In the genomic region with DNA sequence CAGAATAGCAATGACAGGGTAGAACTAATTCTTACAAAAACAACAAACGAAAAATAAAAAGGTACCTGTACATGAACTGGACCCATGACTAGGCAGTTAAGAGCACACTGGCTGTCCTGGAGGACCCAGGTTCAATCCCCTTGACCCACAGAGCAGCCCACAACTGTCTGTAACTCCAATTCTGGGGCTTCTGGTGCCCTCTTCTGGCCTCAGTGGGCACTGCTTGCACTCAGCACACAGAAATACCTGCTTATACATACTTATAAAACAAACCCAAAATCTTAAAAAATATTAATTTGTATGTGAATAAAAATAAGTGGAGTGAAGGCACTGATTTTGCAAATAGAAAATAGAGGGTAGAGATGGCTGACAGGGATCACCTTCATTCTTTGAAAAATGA, we compare ENCODE assay signal across 12 mouse cellular contexts. TPM values are rescaled to one million over a fixed set of nuclear protein-coding genes. Genes with fewer than 3 reads are reported as not detected.
A peak's percentile ranks its signal among the peaks of the same experiment; 100 is the strongest.
DNase-seq lines count a peak whose midpoint lies in the region; ATAC-seq and TF ChIP-seq lines count a peak whose summit lies in the region.
"Had no signal": no experiment of that assay in that cellular context is flagged by ENCODE, and none has a peak within 500 bp of the region (broad histone marks: within the 10 kb centered on the region; RNA-seq: fewer than 3 reads in every experiment).

No protein-coding gene starts in this region.

- no peak overlapping the region for H3K4me3 ChIP-seq in forebrain, postnatal 0 days (ENCODE audit: low read depth, low read length)
- no peak overlapping the region for H3K4me3 ChIP-seq in forebrain, embryonic 15.5 days
- H3K4me3 ChIP-seq in lung, adult 2 months (replicated peaks; ENCODE audit: extremely low read depth, low read depth, low read length) = no peak overlapping the region
- H3K4me3 ChIP-seq in E14TG2a.4 (replicated peaks; ENCODE audit: low read length) = no peak overlapping the region
- H3K4me3 ChIP-seq: forebrain, embryonic 13.5 days; neural tube, embryonic 13.5 days had no signal

- H3K27ac ChIP-seq in forebrain, postnatal 0 days (ENCODE audit: low read depth, low read length) = no peak overlapping the region
- no peak overlapping the region for H3K27ac ChIP-seq in forebrain, embryonic 15.5 days (replicated peaks)
- H3K27ac ChIP-seq: forebrain, embryonic 13.5 days; neural tube, embryonic 13.5 days had no signal

- H3K9ac ChIP-seq in forebrain, postnatal 0 days = no peak overlapping the region
- H3K9ac ChIP-seq in forebrain, embryonic 15.5 days (replicated peaks) = no peak overlapping the region
- H3K9ac ChIP-seq: forebrain, embryonic 13.5 days; neural tube, embryonic 13.5 days had no signal

- no peak overlapping the region for H3K4me2 ChIP-seq in forebrain, postnatal 0 days (ENCODE audit: low read depth)
- H3K4me2 ChIP-seq in forebrain, embryonic 15.5 days (replicated peaks) = no peak overlapping the region
- H3K4me2 ChIP-seq: forebrain, embryonic 13.5 days; neural tube, embryonic 13.5 days had no signal

- H3K36me3 ChIP-seq in forebrain, postnatal 0 days (ENCODE audit: insufficient read depth) = no peaks in the 10 kb centered on the region
- H3K36me3 ChIP-seq in forebrain, embryonic 15.5 days = no peaks in the 10 kb centered on the region
- no peaks in the 10 kb centered on the region for H3K36me3 ChIP-seq in E14TG2a.4 (ENCODE audit: insufficient read depth, low read length)
- H3K36me3 ChIP-seq: neural tube, embryonic 13.5 days had no signal

- no peak for TF ChIP-seq POLR2A in lung, adult 2 months (IDR thresholded peaks at IDR 0.05; ENCODE audit: borderline replicate concordance, extremely low read depth, low read depth, low read length)

- WGBS in forebrain, postnatal 0 days = 74% methylated on average over 1 of the region's 1 CpGs
- 60% methylated on average over 1 of the region's 1 CpGs for WGBS in forebrain, embryonic 15.5 days
- 83% methylated on average over 1 of the region's 1 CpGs for WGBS in lung, adult 2 months

- H3K9me3 ChIP-seq in forebrain, postnatal 0 days (ENCODE audit: low read length) = no peaks in the 10 kb centered on the region
- H3K9me3 ChIP-seq in forebrain, embryonic 15.5 days = no peaks in the 10 kb centered on the region
- no peaks in the 10 kb centered on the region for H3K9me3 ChIP-seq in E14TG2a.4 (ENCODE audit: low read length)
- H3K9me3 ChIP-seq: forebrain, embryonic 13.5 days; neural tube, embryonic 13.5 days had no signal

- peaks cover 9% of the 10 kb centered on the region; the same call in 1 of the 2 replicates for H3K4me1 ChIP-seq in forebrain, postnatal 0 days (ENCODE audit: insufficient read depth)
- peaks cover 20% of the 10 kb centered on the region for H3K4me1 ChIP-seq in forebrain, embryonic 15.5 days
- no peaks in the 10 kb centered on the region for H3K4me1 ChIP-seq in lung, adult 2 months (ENCODE audit: control insufficient read depth, insufficient read depth, low read length)
- H3K4me1 ChIP-seq in E14TG2a.4 (replicated peaks; ENCODE audit: low read depth, low read length) = peaks cover 18% of the 10 kb centered on the region
- H3K4me1 ChIP-seq: neural tube, embryonic 13.5 days had no signal

- ATAC-seq in forebrain, postnatal 0 days = no peak
- ATAC-seq in forebrain, embryonic 15.5 days (replicated peaks) = no peak
- ATAC-seq: forebrain, embryonic 13.5 days had no signal

- no peaks in the 10 kb centered on the region; the same call in 1 of the 2 replicates for H3K27me3 ChIP-seq in forebrain, postnatal 0 days (ENCODE audit: insufficient read depth, low read length)
- no peaks in the 10 kb centered on the region for H3K27me3 ChIP-seq in forebrain, embryonic 15.5 days
- peaks cover 4% of the 10 kb centered on the region; the same call in 1 of the 2 replicates for H3K27me3 ChIP-seq in E14TG2a.4 (ENCODE audit: insufficient read depth, low read length)
- H3K27me3 ChIP-seq: forebrain, embryonic 13.5 days; neural tube, embryonic 13.5 days had no signal

- peak; percentile 50 for TF ChIP-seq CTCF in forebrain, postnatal 0 days (IDR thresholded peaks at IDR 0.05; ENCODE audit: low read depth)
- peak; percentile 22; the same call in 1 of the 2 replicates for TF ChIP-seq CTCF in lung, adult 2 months (IDR thresholded peaks at IDR 0.05; ENCODE audit: insufficient read depth, low read length)
- TF ChIP-seq CTCF in E14TG2a.4 (conservative IDR thresholded peaks at IDR 0.05; ENCODE audit: low read length) = peak; percentile 79

- DNase-seq in forebrain, postnatal 0 days = no peak
- DNase-seq in lung, adult 2 months = no peak
- no peak for DNase-seq in lung, postnatal 25 days (ENCODE audit: low spot score)
- DNase-seq in induced T-regulatory cell, adult 2 months (ENCODE audit: low read depth) = peak; percentile 15
- DNase-seq in cerebellum, adult 11 months = no peak
- no peak for DNase-seq in urinary bladder, adult 18-20 months (ENCODE audit: low spot score in 2 of 2)
- DNase-seq: cerebellum, adult 8-10 months had no signal

RNA-seq across cellular contexts. Expression of gene Slc28a3, which starts 54.7 kb away (rescaled TPM):
- total RNA-seq in forebrain, postnatal 0 days (2014; rRNA removed) = 0.05 and 0.08 TPM in 2 replicates
- polyA plus RNA-seq in forebrain, postnatal 0 days (2015; fragmentation: Nextera tagmentation; extraction: Ambion mirVana) = 0.04 and 0.11 TPM in 2 replicates
- 0.08 TPM in 1 of 2 replicates, not detected in the other for polyA plus RNA-seq in forebrain, embryonic 15.5 days (2015; fragmentation: Nextera tagmentation; extraction: Ambion mirVana)
- 0.26 and 2.0 TPM in 2 replicates for polyA plus RNA-seq in lung, adult 2 months (2012; rRNA removed)
- polyA plus RNA-seq: heart, embryonic 14.5 days had no signal

Comparison
In these comparisons a context has a peak if more than half of its experiments do, and no peak if none do; other contexts are left out.
1. CTCF ChIP-seq: peak in every context shown above with its lines; median percentile 79 in E14TG2a.4; 50 in forebrain, postnatal 0 days; 22 in lung, adult 2 months.